Mouse (Mus musculus) kidney, adult 11 months (tissue): ENCODE results near the gene Ciita.

ENCODE experiments used
- DNase-seq: peaks from one replicate; pipeline ENCODE4 v3.0.0; 2022

Ciita gene

DNA sequence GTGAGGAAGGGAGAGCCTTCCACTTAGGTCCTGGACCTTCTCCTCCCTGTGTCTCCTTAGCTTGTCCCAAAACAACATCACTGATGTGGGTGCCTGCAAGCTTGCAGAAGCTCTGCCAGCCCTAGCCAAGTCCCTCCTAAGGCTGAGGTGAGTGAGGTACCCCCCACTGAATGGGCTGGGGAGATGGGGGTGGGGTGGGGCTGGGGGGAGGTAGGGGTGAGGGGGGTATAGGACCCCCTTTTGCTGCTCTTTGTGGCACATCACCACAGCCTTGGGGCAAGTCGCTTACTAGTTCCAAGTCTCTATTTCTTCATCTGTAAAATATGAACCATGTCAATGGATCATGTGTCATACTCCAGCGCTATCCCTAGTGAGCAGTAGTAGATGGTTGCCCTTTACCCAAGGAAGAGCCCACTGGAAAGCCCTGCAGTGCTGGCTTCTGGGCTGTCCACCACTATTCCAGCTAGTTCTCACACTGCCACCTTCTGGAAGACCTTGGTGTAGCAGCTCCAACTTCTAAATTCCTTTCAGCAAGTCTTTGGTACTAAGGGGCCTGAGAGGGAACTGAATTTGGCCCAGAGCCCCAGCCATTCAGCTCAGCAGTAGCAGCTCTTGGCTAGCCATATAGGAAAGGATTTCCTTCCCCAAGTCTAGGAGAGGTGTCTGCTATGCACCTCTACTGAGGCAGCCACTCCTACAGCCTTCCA is 41.2 kb downstream of the Ciita start:
- DNase-seq = peak; percentile 56

DNA sequence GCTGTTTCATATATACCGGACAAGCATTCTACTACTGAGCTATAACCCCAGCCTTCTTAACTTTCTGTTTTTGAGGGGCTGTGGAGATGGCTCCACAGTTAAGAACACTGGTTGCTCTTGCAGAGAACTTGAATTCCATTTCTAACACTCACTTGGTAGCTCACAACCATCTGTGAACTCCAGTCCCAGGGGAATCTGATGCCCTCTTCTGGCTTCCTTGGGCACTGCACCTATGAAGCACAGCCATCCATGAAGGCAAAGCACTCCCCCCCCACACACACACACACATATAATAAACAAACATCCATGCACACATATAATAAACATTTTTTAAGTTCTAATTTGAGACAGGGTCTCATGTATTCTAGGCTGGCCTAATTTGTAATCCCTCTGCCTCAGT is 43.0 kb downstream of the Ciita start:
- DNase-seq = peak; percentile 53

DNA sequence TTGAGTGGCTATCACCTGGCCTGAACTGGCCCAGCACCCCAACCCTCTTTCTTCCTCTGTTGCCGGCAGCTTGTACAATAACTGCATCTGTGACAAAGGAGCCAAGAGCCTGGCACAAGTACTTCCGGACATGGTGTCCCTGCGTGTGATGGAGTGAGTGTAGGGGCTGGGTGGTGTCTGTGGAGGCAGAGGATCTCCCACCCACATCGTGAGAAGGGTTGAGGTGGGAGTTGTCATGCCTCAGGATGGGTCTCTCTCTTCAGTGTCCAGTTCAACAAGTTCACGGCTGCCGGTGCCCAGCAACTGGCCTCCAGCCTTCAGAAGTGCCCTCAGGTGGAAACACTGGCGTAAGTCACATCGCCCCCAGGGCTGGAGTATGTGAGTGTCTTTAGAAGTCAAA is 43.8 kb downstream of the Ciita start:
- no peak for DNase-seq

DNA sequence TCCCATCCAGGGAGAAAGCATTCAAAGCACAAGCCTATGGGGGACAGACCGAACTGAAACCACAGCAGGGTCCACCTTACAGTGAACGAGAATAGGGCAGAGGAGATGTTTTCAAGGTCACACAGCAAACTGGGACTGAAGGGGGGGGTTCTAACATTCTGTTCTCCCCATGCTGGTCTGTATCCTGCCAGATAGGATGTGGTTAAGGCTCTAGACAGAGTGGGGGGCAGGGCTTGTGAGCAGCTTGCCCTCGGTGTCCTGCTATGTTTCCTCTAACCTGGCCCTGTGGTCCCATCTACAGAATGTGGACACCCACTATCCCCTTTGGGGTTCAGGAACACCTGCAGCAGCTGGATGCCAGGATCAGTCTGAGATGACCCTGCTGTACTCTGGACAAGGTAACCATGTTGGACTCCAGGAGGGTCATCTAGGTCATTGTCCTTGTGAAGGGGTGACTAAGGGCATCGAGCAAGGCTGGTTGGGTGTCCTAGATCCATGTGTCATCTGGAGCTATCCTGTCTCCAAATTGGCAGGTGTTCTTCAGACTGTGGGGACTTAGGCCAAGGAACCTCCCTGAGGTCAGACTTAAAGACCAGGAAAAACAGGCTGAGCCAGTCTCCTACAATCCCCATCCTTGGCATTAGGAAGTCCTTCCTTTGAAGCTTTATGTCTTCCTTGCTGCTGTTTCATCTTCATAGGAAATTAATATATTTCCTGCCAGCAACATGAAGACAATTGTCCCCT is 45.2 kb downstream of the Ciita start:
- no peak for DNase-seq

DNA sequence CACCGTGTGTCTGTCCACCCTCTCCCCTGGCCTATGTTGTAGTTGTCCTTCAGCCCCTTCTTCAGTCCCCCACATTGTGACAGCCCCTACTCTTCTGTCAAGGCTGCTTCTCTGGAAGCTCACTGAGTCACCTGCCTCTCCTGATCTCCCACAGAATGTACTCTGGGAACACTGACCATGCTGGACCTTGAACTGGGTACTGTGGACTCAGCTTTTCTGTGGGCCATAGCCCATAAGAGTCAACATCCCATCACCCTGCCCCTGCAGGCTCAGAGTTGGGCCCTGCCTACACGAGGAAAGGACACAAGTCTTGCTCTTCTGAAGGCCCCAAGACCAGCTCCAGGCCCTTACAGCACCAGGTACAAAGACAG is 45.7 kb downstream of the Ciita start:
- no peak for DNase-seq

DNA sequence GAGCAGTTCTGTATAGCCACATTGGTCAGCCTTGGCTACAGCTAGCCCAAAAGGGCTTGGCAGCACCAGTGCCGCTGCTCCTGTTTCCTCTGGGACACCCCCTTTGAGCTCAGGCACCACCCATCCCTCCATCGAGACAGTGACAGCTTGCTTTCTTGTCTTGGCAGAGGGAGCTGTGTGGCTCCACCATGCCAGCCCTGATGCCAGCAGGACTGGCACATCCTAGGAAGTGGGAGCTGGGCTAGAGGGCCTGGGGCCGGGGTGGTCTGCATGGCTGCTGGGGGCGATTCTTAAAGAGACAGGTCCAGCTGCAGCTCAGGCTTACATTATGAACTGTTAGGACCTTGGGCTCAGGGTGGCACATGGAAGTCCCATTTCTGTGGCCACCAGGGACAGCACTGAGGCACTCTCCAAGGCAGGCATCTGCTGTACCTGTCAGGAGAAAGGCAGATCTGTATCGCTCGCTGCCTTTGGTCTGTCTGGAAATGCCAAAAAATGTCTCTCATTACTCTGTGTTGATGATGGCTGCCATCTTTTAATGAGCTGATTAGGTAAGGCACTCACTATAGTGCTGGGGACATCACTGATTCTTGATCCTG is 47.3 kb downstream of the Ciita start:
- DNase-seq = no peak

DNA sequence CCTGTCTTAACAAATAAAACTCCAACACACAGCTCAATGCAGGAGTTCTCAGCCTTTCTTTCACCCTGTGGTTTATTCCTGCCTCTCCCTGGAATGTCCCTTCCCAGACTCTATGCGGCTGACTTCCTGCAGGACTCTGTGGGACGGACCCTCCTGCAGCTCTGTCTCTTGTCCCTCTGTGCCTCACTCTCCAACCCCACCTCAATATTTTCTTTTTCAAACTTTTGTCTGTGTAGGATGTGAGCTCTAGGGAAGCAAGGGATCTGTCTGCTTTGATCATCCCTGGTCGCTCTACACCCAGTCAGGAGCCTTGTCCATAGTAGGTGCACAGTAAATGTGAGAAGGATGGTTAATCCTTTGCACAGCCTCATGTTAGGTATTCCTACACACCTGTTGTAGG is 48.5 kb downstream of the Ciita start:
- DNase-seq = no peak

DNA sequence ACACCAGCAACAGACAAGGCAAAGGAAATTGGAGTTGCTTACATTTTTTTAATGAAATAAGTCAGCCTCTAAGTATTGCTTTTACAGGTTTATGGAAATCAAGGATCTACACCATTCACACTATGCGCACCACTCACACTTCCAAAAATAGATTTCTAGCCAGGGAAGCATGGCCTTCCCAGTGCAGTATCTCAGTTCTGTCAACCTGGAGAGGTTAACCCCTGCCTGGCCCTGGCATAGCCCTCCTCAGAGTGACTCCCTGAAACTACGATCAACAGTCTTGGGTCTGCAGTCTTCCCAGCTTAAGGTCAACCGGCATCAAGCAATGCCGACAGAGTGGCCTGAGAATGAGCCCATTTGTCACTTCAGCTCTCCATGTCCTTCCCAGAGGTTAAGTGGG is 50.3 kb downstream of the Ciita start:
- no peak for DNase-seq

DNA sequence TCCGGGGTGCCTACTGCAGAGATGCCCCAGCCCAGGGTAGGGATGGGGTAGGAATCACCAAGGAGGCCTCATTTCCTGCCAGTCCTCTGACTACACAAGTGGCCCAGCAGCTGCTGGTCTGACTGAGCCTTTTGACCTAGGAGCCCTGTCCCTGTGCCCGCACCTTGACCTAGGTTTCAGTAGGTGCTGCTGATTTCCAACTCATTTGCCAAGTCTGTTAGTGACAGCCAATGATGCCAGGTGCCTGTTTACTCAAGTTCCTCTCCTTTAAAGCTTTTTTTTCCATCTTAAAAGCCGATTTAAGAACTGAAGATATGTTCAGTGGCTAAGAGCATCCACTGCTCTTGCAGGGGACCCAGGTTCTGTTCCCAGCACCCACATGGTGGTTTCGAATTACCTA is 53.9 kb downstream of the Ciita start:
- no peak for DNase-seq

DNA sequence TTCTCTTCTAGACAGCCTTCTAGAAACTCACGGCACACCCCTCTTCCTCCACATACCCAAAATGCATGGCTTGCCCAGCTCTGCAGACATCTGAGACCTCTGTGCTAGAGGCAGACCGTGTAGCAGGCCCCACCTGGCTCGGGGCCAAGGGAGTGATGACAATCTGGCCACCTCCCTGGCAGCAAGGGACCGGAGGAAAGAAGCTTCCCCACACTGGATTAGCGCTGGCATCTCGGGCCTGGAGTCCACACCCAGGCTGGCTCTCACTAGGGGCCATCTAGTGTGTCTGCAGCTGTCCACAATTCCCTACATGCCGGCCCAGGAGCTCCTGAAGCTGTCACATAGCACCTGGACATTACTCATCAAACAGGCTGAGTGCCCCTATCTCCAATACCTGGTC is 54.7 kb downstream of the Ciita start:
- no peak for DNase-seq

DNA sequence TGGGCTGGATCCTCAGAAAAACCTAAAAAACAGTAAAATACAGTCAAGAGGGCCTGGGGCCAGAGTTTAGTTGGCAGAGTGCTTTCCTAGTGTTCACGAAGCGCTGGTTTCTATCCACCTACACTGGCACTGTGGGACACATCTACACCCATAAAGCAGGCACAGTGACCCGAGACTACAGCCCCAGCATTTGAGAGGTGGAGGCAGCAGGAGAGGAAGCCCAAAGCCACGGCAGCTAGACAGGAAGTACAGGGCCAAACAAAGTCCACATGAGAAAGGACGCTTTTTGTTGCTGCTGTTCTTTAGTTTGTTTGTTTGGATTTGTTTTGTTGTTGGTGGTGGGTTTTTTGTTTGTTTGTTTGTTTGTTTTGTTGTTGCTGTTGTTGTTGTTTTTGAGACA is 56.5 kb downstream of the Ciita start:
- no peak for DNase-seq

DNA sequence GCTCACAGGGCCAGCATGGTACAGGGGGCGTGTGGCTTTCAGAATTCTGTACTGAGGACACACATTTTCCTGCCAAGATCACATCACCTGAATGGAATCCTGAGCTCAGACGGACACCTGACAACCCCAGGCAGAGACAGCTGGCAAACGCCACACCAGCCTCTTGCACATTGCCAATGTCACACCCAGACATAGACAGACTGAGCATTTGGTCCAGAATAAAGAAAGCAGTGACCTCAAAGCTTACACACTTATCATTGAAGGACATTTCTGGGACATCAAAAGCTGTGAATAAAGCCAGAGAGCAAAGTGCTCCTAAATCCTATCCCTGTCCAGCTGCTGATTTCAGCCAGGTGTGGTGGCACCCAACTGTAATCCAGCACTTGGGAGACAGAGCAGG is 57.1 kb downstream of the Ciita start:
- DNase-seq = no peak

DNA sequence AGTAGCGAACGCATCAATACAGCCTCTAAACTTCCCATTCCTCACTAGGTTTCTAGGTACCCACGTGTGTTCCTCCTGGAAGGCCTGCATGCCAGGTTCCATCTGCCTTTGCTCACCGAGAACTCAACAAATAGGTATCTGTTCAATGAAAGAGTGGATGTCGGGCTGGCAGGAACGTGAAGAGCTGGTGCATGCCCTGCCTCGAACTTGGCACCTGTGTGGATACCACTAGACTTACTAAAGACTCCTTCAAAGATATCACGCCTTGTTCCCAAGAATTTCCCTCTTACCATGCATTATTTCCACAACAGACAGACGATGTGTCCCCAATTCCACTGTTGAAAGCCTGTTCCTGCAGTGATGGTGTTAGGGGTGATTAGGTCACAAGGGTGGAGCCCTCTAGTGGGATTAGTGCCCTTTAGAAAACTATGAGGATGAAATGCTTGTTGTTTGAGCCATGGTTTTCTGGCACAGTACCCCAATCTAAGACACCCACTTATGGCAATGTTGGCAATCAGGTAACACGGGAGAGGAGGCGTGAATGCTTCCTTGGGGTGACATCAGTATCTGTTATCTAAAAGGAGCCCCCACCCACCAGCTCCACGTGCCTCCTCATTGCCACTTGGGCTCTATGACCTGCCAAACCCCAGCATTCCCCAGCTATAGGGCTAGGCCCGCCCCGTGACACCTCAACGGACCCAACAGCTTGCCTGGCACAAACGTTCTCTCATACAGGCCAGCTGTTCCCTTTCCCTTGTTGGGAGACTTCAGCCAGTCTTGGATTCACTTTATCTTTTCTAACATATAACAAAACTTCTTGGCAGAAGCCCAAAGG is 61.1 kb downstream of the Ciita start:
- DNase-seq = no peak

DNA sequence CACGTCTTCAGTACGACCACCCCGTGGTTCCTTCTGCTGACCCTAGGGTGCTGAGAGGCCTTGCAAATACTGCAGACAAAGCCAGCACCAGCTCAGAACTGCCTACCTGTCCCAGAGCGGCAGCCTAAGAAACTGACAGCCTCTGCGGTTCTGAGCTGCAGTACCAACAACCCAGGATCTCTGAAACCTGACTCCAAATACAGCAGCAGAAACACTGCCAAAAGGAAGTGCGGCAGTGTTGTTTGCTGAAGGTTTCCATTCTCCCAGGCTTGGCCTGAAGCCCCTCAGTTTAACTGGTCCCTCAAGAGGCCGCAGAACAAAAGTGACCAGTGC is 61.7 kb downstream of the Ciita start:
- DNase-seq = peak; percentile 34

DNA sequence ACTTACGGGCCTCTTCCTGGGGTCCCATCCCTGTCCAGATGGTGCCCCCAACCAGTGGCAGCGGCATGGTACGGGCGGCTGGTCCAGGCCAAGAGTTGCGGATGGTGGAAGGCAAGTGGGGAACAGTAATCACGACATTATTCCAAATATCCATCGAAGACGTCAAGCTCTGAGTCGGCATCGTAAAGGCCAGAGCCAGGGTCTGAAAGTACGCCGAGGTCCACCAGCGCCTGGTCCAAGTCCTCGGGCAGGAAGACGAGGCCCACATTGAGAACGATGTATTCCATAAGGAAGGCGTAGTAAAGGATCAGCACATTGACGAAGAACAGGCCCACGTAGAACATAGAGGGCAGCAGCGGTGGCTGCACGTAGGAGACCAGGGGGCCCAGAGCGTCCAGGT is 62.4 kb downstream of the Ciita start:
- peak; percentile 31 for DNase-seq

DNA sequence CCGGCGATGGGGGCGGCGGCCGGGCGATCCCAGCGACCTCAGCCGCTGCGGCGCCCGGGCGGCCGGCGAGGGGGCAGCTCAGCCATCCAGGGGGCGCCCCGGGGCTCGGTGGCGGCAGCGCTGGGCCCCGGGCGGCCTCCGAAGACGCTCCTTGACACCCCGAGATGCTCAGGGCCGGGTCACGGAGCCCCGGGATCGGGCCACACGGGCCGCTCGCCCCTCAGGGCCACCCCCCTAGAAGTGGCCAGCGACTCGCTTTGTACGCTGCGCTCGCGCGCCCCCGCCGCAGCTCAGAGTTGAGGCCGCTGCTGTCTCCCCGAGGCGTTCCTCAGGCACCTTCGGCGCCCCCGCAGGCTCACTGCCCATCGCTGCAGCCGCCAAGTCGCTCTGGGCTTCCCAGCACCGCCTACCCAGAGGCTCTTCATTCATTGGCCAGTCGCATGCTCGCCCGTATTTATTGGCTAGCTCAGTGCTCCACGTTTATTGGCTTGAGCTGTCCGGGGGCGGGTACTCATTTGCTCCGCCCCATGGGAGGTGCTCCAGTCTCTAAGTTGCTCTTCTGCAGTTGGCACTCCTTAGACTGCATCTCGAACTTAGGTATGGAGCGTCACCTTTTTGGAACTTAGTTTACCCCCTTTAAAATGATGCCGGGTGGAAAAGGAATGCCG is 63.0 kb downstream of the Ciita start, which contains the start of gene Dexi:
Gene Dexi, minus strand, starts transcription at position 357 of the 668 bp plus-strand sequence.
- DNase-seq = peak; percentile 98

DNA sequence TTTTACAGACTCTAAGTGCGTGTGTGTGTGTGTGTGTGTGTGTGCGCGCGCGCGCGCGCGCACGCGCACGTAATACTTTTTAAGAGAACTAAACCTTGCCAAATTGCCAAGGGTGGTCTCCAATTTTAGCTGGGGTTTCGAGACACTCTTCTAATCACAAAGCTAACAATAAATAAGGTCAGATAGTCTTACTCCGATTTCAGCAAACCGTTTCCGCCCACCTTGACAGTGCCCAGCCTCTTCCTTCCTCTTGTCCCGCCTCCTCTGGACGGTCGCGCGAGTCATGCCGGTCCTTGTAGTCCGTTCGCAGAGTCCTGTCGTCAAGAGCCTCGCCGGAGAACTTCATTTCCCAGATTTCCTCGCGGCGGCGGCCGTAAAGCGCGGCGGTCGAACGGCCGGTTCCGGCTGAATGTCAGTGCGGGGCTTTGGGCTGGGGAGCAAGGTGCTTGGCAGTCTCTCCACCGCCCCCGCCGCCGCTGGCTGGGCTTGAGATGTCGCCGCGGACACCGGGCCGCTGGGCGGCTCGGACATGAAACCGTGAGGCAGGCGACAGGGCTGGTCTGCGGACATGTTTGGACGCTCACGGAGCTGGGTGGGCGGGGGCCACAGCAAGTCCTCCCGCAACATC is 65.2 kb downstream of the Ciita start, which contains the start of gene Clec16a:
Gene Clec16a, plus strand, starts transcription at position 345 of the 628 bp plus-strand sequence.
- DNase-seq = peak; percentile 97

DNA sequence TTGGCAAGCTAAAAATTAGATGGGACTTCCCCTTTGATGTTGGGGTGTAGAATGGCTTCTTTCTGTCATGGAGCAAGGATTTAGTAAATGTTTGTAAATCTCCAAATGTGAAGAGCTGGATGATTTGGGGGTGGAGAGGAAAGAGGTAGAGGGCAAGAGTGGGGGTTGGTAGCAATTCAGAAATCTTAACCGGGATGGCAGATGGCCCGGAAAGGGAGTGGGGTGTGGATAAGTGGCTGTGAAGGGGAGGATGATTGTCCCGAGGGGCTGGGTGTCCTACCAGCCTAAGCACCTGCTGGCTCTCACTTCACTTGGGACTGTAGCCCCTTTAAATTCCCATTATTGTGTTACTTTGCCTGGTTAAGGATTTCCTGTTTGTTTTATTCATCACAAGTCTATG is 67.0 kb downstream of the Ciita start:
- no peak for DNase-seq

DNA sequence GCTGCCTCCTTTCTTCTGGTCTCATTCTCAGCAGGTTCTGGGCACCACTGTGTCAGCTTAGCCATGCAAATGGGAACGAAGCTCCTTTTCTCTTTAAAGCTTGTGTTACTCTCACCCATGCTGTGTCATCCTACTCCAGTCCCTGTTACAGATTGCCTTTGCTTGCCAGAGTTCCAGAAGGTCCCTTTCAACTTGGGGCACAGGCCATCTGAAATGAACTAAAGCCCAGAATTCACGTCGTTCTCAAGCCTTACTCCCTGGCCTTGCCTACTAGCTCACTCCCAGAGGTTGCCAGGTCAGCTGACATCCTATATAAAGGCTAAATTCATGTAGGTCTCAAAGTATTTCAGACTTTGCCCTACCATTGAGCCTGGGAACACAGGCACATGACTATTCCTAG is 69.1 kb downstream of the Ciita start:
- DNase-seq = no peak

DNA sequence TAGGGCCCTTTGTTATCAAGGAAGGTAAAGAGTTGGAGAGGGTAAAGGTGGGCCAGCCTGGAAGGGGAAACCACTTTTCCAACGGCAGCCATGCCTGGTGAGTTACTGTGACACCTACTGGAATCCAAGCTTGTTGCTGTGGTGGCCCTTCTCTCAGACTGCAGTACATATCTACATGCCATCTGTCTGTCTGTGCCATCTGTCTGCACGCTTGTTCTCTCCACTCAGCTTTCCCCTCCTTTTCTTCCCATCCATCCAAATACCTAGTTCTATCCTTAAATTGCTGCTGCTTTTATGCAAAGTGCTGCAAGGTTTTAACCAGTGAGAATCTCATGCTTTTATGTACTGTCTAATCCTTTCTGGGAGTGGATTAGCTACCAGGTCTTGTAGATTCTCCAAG is 69.7 kb downstream of the Ciita start:
- DNase-seq = no peak

DNA sequence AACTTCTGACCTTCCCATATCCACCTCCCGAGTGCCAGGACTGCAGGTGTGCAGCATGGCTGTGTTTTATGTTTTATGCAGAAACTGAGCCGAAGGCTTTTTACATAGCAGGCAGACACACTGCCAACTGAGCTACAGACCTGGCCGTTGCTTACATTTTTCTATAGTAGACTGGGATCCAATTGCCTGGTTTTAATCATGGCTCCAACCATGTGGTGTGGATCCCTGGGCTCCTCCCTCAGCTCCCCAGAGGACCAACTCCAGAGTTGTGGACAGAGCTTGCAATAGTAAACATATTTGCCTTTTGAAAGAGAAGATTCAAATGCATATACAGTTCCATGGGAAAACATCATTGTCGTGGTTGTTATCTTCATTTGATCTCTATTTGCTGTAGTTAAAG is 71.7 kb downstream of the Ciita start:
- no peak for DNase-seq

DNA sequence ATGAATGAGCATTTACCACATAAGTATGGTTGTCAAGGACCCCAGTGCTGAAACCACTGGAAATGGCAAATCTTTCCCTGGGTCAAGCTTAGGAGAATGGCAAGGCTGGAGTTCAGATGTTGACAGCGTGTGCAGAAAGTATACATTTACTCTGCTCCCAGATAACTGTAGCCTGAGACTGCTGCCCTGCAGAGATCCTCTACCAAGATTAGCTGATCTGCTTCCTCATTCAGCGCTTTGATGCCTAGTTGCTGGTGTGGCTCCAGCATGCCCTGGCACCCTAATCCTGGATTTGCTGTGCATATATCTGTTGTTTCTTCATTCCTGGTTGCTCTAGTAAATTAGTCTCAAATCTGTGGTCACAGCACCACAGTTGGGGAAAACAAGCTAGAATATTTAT is 74.0 kb downstream of the Ciita start:
- no peak for DNase-seq
